Mouse (Mus musculus) ES-E14 (cell line): ENCODE results near the gene Naa38. TPM values are rescaled to one million over a fixed set of nuclear protein-coding genes. Genes with fewer than 3 reads are reported as not detected.
A peak's percentile ranks its signal among the peaks of the same experiment; 100 is the strongest.

Experiments used
- DNase-seq: peaks from one replicate; pipeline ENCODE4 v3.0.0-alpha.2; 2013; ENCODE audit warnings: low read depth, low spot score
- H3K27ac ChIP-seq: 2 replicates; pipeline ENCODE4 v1.5.1; 2012; ENCODE audit warnings: low read depth, mild to moderate bottlenecking, low read length, moderate library complexity, mixed read lengths; ENCODE audit not compliant: poor library complexity, insufficient read depth, severe bottlenecking
- H3K36me3 ChIP-seq: 2 replicates; pipeline ENCODE4 v1.6.1; 2012; ENCODE audit warnings: mild to moderate bottlenecking, low read length, moderate library complexity, mixed read lengths; ENCODE audit not compliant: control insufficient read depth, poor library complexity, insufficient read depth, severe bottlenecking
- H3K4me1 ChIP-seq, 2 experiments: fragments of 150-350 bp in 1 of 2; sonication (generic) in 1 of 2; 2 replicates each; pipeline ENCODE4 v1.6.1; 2012; ENCODE audit warnings: low read length in 2 of 2, mild to moderate bottlenecking in 1 of 2, mixed read lengths in 1 of 2; ENCODE audit not compliant: control insufficient read depth in 2 of 2, insufficient read depth in 2 of 2, poor library complexity in 1 of 2
- H3K4me3 ChIP-seq, 2 experiments: fragments of 150-350 bp in 1 of 2; sonication (generic) in 1 of 2; 2 replicates each; pipeline ENCODE4 v1.5.1; 2012; ENCODE audit warnings: low read length in 2 of 2, low read depth in 1 of 2, mild to moderate bottlenecking in 1 of 2, mixed read lengths in 1 of 2; ENCODE audit not compliant: insufficient read depth in 1 of 2, poor library complexity in 1 of 2, severe bottlenecking in 1 of 2
- H3K9ac ChIP-seq: 2 replicates; pipeline ENCODE4 v1.6.1; 2012; ENCODE audit warnings: low read depth, mild to moderate bottlenecking, low read length, mixed read lengths; ENCODE audit not compliant: poor library complexity, insufficient read depth, severe bottlenecking
- H3K9me3 ChIP-seq: fragments of 150-350 bp; sonication (generic); 2 replicates; pipeline ENCODE4 v1.6.1; 2012; ENCODE audit warnings: low read depth, mild to moderate bottlenecking, low read length; ENCODE audit not compliant: control insufficient read depth, insufficient read depth
- CHD2 ChIP-seq: IDR thresholded peaks from 2 replicates; pipeline ENCODE4 v1.6.1; 2014; ENCODE audit warnings: mild to moderate bottlenecking, low read depth, low read length, inconsistent platforms
- HCFC1 ChIP-seq: IDR thresholded peaks from 2 replicates; pipeline ENCODE4 v1.6.1; 2012; ENCODE audit warnings: low read length, inconsistent platforms, borderline replicate concordance; ENCODE audit not compliant: insufficient read depth
- MAFK ChIP-seq: IDR thresholded peaks from 2 replicates; pipeline ENCODE4 v1.6.1; 2014; ENCODE audit warnings: mild to moderate bottlenecking, low read depth, low read length, inconsistent platforms; ENCODE audit not compliant: insufficient read depth
- ZC3H11A ChIP-seq: IDR thresholded peaks from 2 replicates; pipeline ENCODE4 v1.6.1; 2012; ENCODE audit warnings: low read depth, mild to moderate bottlenecking, inconsistent platforms, low read length, borderline replicate concordance
- ZNF384 ChIP-seq: IDR thresholded peaks from 2 replicates; pipeline ENCODE4 v1.6.1; 2012; ENCODE audit warnings: low read depth, low read length, inconsistent platforms
- in situ Hi-C, 2 experiments: fragments of 600-800 bp; cut with MboI; formaldehyde crosslinking; loops; one replicate each; pipeline ENCODE4 v1.15.1; 2025; ENCODE audit warnings: low sequenced_read_pairs in 2 of 2, inconsistent platforms in 1 of 2; ENCODE audit not compliant: unreplicated experiment in 2 of 2
- total RNA-seq: library from RNA; depleted of rRNA; stranded (reverse); fragments of 300-350 nt; gene quantifications from 2 replicates; pipeline ENCODE4 v1.2.3, GENCODE M21; 2012

Gene Naa38
- total RNA-seq, 1 experiment: 202 TPM

GRCm38 (mm10) chr11:69420554-69421000 lies 25.3 kb downstream of the Naa38 start:
- no peak overlapping the region for H3K27ac ChIP-seq
- no peak overlapping the region for H3K9ac ChIP-seq
- H3K4me1 ChIP-seq: peaks cover 6 to 15% of the 10 kb centered on the region in 2 experiments
- in situ Hi-C loops: no loop called here
- no peaks in the 10 kb centered on the region for H3K9me3 ChIP-seq
- no peaks in the 10 kb centered on the region for H3K36me3 ChIP-seq
- H3K4me3 ChIP-seq: peak overlapping the region; percentile 49 to 72
- TF ChIP-seq MAFK (no peak), ZC3H11A (no peak), HCFC1 (no peak), ZNF384 (no peak)
- no peak for DNase-seq

- in situ Hi-C loops: no loop called here
- no peak for DNase-seq
- Histone ChIP-seq H3K4me3 (no peak overlapping the region), H3K27ac (no peak overlapping the region), H3K36me3 (no peaks in the 10 kb centered on the region), H3K9me3 (no peaks in the 10 kb centered on the region), H3K9ac (0 out of 2 replicates have a peak overlapping the region, but pooled peaks have one; percentile 2), H3K4me1 (peaks cover 6 to 15% of the 10 kb centered on the region in 2 experiments)
- no peak for TF ChIP-seq CHD2
- TF ChIP-seq MAFK: no peak
- TF ChIP-seq ZC3H11A: no peak
- no peak for TF ChIP-seq ZNF384
- no peak for TF ChIP-seq HCFC1
Measured at GRCm38 (mm10) chr11:69421131-69421977, 26.1 kb downstream of the Naa38 start.

GRCm38 (mm10) chr11:69422842-69423241 lies 27.6 kb downstream of the Naa38 start:
- Histone ChIP-seq H3K36me3 (no peaks in the 10 kb centered on the region), H3K27ac (no peak overlapping the region), H3K9ac (no peak overlapping the region), H3K9me3 (no peaks in the 10 kb centered on the region), H3K4me3 (no peak overlapping the region), H3K4me1 (peaks cover 8 to 15% of the 10 kb centered on the region in 2 experiments; a peak in 3 of 4 replicates)
- no peak for DNase-seq
- in situ Hi-C loops: no loop called here
- TF ChIP-seq CHD2 (no peak), ZC3H11A (no peak)

DNA sequence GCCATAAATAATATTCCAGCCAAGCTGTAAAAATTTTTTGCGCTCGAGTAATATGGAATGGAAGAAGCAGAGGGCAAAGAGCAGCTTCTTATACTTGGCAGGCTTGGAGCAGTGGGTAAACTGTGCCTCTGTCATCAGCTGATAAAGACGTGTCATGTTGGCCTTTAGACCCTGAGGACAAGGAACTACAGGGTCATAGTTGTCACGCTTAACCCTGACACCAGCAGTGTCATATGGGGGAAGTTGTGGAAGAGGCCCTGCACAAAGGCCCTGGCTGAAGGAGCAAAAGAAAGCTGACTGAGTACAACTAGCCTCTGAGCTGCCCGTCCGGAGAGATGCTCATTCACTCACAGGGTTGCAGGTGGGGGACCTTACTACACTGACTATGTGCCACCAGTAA lies 28.6 kb downstream of the Naa38 start:
- H3K36me3 ChIP-seq: no peaks in the 10 kb centered on the region
- no peak overlapping the region for H3K4me3 ChIP-seq
- TF ChIP-seq MAFK: no peak
- no peak for TF ChIP-seq HCFC1
- TF ChIP-seq ZNF384: no peak
- no peak for TF ChIP-seq ZC3H11A
- TF ChIP-seq CHD2: no peak
- peaks cover 8 to 17% of the 10 kb centered on the region in 2 experiments; a peak in 3 of 4 replicates for H3K4me1 ChIP-seq
- H3K9me3 ChIP-seq: no peaks in the 10 kb centered on the region
- H3K27ac ChIP-seq: no peak overlapping the region
- DNase-seq: no peak
- in situ Hi-C loops: no loop called here
- no peak overlapping the region for H3K9ac ChIP-seq

DNA sequence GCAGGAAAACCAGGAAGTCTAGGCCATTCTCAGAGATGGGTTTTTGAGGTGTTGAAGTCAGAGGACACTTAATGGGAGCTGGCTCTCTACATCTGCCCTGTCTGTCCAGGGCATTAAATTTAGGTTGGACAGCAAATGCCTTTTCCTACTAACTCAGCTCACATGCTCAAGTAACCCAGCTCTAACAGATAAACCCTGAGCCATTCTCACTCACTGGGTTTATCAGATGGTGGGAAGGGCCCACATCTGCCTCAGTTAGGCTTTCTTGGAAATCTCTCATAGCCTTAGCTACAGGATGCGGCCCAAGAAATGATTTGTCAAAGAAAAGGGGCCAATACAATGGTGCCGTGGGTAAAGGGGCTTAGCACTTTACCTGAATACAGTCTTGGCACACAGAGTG lies 31.0 kb downstream of the Naa38 start:
- in situ Hi-C loops: no loop called here
- no peak for TF ChIP-seq ZC3H11A
- no peak for TF ChIP-seq ZNF384
- no peak for TF ChIP-seq HCFC1
- TF ChIP-seq MAFK: no peak
- no peak for TF ChIP-seq CHD2
- Histone ChIP-seq H3K9me3 (no peaks in the 10 kb centered on the region), H3K9ac (no peak overlapping the region), H3K4me3 (no peak overlapping the region), H3K27ac (no peak overlapping the region), H3K36me3 (no peaks in the 10 kb centered on the region), H3K4me1 (peaks cover 2 to 11% of the 10 kb centered on the region in 2 experiments; a peak in 2 of 4 replicates)
- DNase-seq: no peak
